Mouse (Mus musculus) thymus, postnatal 36 days (tissue): Measurements from ENCODE around the gene Rtl9.

Experiments
- DNase-seq, 2 experiments: peaks; one replicate each; pipeline ENCODE4 v3.0.0; 2022; ENCODE audit warnings: mixed read lengths in 2 of 2

Rtl9 gene

GRCm38 (mm10) chrX:143099044-143099754, at the start of gene Rtl9:
Gene Rtl9, plus strand, starts transcription at chrX:143099594.
- DNase-seq, result no peak

- DNase-seq, result no peak
These were observed 47.9 kb upstream of the Rtl9 start for GRCm38 (mm10) chrX:143051478-143051877.

GRCm38 (mm10) chrX:143051921-143052320, 47.5 kb upstream of the Rtl9 start:
- no peak for DNase-seq

- DNase-seq, result peak; percentile 62 to 65
These were observed 40.6 kb upstream of the Rtl9 start for GRCm38 (mm10) chrX:143058829-143059228.

GRCm38 (mm10) chrX:143062641-143063355, 36.6 kb upstream of the Rtl9 start:
- DNase-seq, result no peak

- DNase-seq, result peak in 1 of 2 experiments; percentile 1
These were observed 35.6 kb upstream of the Rtl9 start for GRCm38 (mm10) chrX:143063780-143064179.

GRCm38 (mm10) chrX:143064288-143064687, 35.1 kb upstream of the Rtl9 start:
- DNase-seq, result no peak

- DNase-seq, result no peak
These were observed 32.9 kb upstream of the Rtl9 start for GRCm38 (mm10) chrX:143066320-143067114.

GRCm38 (mm10) chrX:143067115-143067514, 32.3 kb upstream of the Rtl9 start:
- DNase-seq, result no peak

- no peak for DNase-seq
These were observed 31.8 kb upstream of the Rtl9 start for GRCm38 (mm10) chrX:143067576-143067975.

GRCm38 (mm10) chrX:143080458-143081336, 18.7 kb upstream of the Rtl9 start:
- no peak for DNase-seq

GRCm38 (mm10) chrX:143082732-143083131, 16.7 kb upstream of the Rtl9 start:
- no peak for DNase-seq

- DNase-seq, result no peak
These were observed 11.2 kb upstream of the Rtl9 start for GRCm38 (mm10) chrX:143088225-143088624.

- DNase-seq, result no peak
These were observed 8.3 kb upstream of the Rtl9 start for GRCm38 (mm10) chrX:143090904-143091588.

- DNase-seq, result no peak
These were observed 1.8 kb upstream of the Rtl9 start for GRCm38 (mm10) chrX:143097551-143097950.

GRCm38 (mm10) chrX:143103146-143103545, 3.8 kb downstream of the Rtl9 start:
- DNase-seq, result no peak

GRCm38 (mm10) chrX:143105866-143106265, 6.5 kb downstream of the Rtl9 start:
- no peak for DNase-seq

- no peak for DNase-seq
These were observed 13.2 kb downstream of the Rtl9 start for GRCm38 (mm10) chrX:143112546-143112945.
